Mouse (Mus musculus): ENCODE measurements at regions not wholly inside any gene's neighbourhood (a gene's known extent, or its start where the extent isn't known, plus 50 kb on each side); places are given as distances from the start of the nearest gene placed in this dataset.

- no peak for TF ChIP-seq CTCF (IDR thresholded peaks at IDR 0.05; ENCODE audit: borderline replicate concordance, insufficient read depth, low read depth, low read length)
- no peak for TF ChIP-seq POLR2A (IDR thresholded peaks at IDR 0.05; ENCODE audit: borderline replicate concordance, insufficient read depth, low read length)
These were observed 232.5 kb downstream of the Dad1 start for GRCm38 (mm10) chr14:54021443-54021842.

Data from cerebellum, adult 2 months (tissue).